Mouse (Mus musculus): ENCODE data around the gene Best1. TPM values are rescaled to one million over a fixed set of nuclear protein-coding genes. Genes with fewer than 3 reads are reported as not detected.
A peak's percentile ranks its signal among the peaks of the same experiment; 100 is the strongest.

The Best1 gene
- polyA plus RNA-seq, 1 experiment from 2014 or later: 1.2 TPM

- Histone ChIP-seq H3K9me3 (replicated peaks) (no peaks in the 10 kb centered on the region), H3K9ac (no peak overlapping the region), H3K4me2 (replicated peaks) (0 out of 2 replicates have a peak overlapping the region, but pooled peaks have one; percentile 38), H3K27ac (replicated peaks) (peak overlapping the region; percentile 96), H3K4me1 (peaks cover 24% of the 10 kb centered on the region), H3K27me3 (no peaks in the 10 kb centered on the region), H3K36me3 (no peaks in the 10 kb centered on the region), H3K4me3 (replicated peaks) (no peak overlapping the region)
- WGBS: 68% methylated on average over 1 of the region's 1 CpGs
- ATAC-seq (ENCODE audit: insufficient number of reproducible peaks, low FRiP score, low TSS enrichment, low read depth): no peak
Measured at GRCm38 (mm10) chr19:9955438-9955837, 46.0 kb downstream of the Best1 start.

GRCm38 (mm10) chr19:9954811-9955202 is 46.6 kb downstream of the Best1 start:
- no peaks in the 10 kb centered on the region for H3K36me3 ChIP-seq
- peaks cover 24% of the 10 kb centered on the region for H3K4me1 ChIP-seq
- 24% methylated on average over 5 of the region's 5 CpGs for WGBS
- peak overlapping the region; percentile 38 for H3K4me2 ChIP-seq (replicated peaks)
- H3K27ac ChIP-seq (replicated peaks): peak overlapping the region; percentile 96
- 0 out of 2 replicates have a peak overlapping the region, but pooled peaks have one; percentile 12 for H3K9ac ChIP-seq
- H3K9me3 ChIP-seq (replicated peaks): no peaks in the 10 kb centered on the region
- no peaks in the 10 kb centered on the region for H3K27me3 ChIP-seq
- peak overlapping the region; percentile 19 for H3K4me3 ChIP-seq (replicated peaks)
- peak; percentile 52; the same call in 1 of the 2 replicates for ATAC-seq (ENCODE audit: insufficient number of reproducible peaks, low FRiP score, low TSS enrichment, low read depth)

GRCm38 (mm10) chr19:9954055-9954810 is 47.2 kb downstream of the Best1 start:
- H3K4me1 ChIP-seq: peaks cover 24% of the 10 kb centered on the region
- no peaks in the 10 kb centered on the region for H3K36me3 ChIP-seq
- peak overlapping the region; percentile 19 for H3K4me3 ChIP-seq (replicated peaks)
- H3K27me3 ChIP-seq: no peaks in the 10 kb centered on the region
- H3K27ac ChIP-seq (replicated peaks): peak overlapping the region; percentile 96
- 13% methylated on average over 7 of the region's 7 CpGs for WGBS
- peak overlapping the region; percentile 38 for H3K4me2 ChIP-seq (replicated peaks)
- H3K9ac ChIP-seq: no peak overlapping the region
- no peaks in the 10 kb centered on the region for H3K9me3 ChIP-seq (replicated peaks)
- ATAC-seq (ENCODE audit: insufficient number of reproducible peaks, low FRiP score, low TSS enrichment, low read depth): peak; percentile 90

GRCm38 (mm10) chr19:9952912-9953311 is 48.5 kb downstream of the Best1 start:
- H3K4me2 ChIP-seq (replicated peaks): no peak overlapping the region
- H3K27ac ChIP-seq (replicated peaks): no peak overlapping the region
- H3K9ac ChIP-seq: no peak overlapping the region
- H3K4me1 ChIP-seq: peaks cover 24% of the 10 kb centered on the region
- no peaks in the 10 kb centered on the region for H3K9me3 ChIP-seq (replicated peaks)
- no peak overlapping the region for H3K4me3 ChIP-seq (replicated peaks)
- no peaks in the 10 kb centered on the region for H3K27me3 ChIP-seq
- 82% methylated on average over 3 of the region's 3 CpGs for WGBS
- H3K36me3 ChIP-seq: no peaks in the 10 kb centered on the region
- no peak for ATAC-seq (ENCODE audit: insufficient number of reproducible peaks, low FRiP score, low TSS enrichment, low read depth)

GRCm38 (mm10) chr19:9952390-9952789 is 49.0 kb downstream of the Best1 start:
- no peaks in the 10 kb centered on the region for H3K36me3 ChIP-seq
- ATAC-seq (ENCODE audit: insufficient number of reproducible peaks, low FRiP score, low TSS enrichment, low read depth): no peak

GRCm38 (mm10) chr19:9946986-9947385 is 54.4 kb downstream of the Best1 start:
- ATAC-seq (ENCODE audit: insufficient number of reproducible peaks, low FRiP score, low TSS enrichment, low read depth): no peak
- WGBS: 53% methylated on average over 3 of the region's 3 CpGs

More at GRCm38 (mm10) chr19:9952390-9952789, 49.0 kb downstream of the Best1 start:
- Histone ChIP-seq H3K4me2 (replicated peaks) (no peak overlapping the region), H3K4me1 (peaks cover 24% of the 10 kb centered on the region), H3K4me3 (replicated peaks) (no peak overlapping the region), H3K27me3 (no peaks in the 10 kb centered on the region), H3K27ac (replicated peaks) (no peak overlapping the region), H3K9me3 (replicated peaks) (no peaks in the 10 kb centered on the region), H3K9ac (no peak overlapping the region)
- WGBS: 80% methylated on average over 3 of the region's 3 CpGs

GRCm38 (mm10) chr19:9945800-9946564 is 55.5 kb downstream of the Best1 start:
- no peak overlapping the region for H3K4me3 ChIP-seq (replicated peaks)
- no peaks in the 10 kb centered on the region for H3K36me3 ChIP-seq
- H3K9ac ChIP-seq: no peak overlapping the region
- no peak overlapping the region for H3K4me2 ChIP-seq (replicated peaks)
- H3K4me1 ChIP-seq: peaks cover 13% of the 10 kb centered on the region; the same call in 1 of the 2 replicates
- no peaks in the 10 kb centered on the region for H3K27me3 ChIP-seq
- no peaks in the 10 kb centered on the region for H3K9me3 ChIP-seq (replicated peaks)
- WGBS: 86% methylated on average over 8 of the region's 8 CpGs
- no peak for ATAC-seq (ENCODE audit: insufficient number of reproducible peaks, low FRiP score, low TSS enrichment, low read depth)
- no peak overlapping the region for H3K27ac ChIP-seq (replicated peaks)

More at GRCm38 (mm10) chr19:9946986-9947385, 54.4 kb downstream of the Best1 start:
- H3K36me3 ChIP-seq: no peaks in the 10 kb centered on the region
- no peaks in the 10 kb centered on the region for H3K9me3 ChIP-seq (replicated peaks)
- H3K4me1 ChIP-seq: peaks cover 13% of the 10 kb centered on the region; the same call in 1 of the 2 replicates
- no peak overlapping the region for H3K4me2 ChIP-seq (replicated peaks)
- no peak overlapping the region for H3K27ac ChIP-seq (replicated peaks)
- no peaks in the 10 kb centered on the region for H3K27me3 ChIP-seq
- no peak overlapping the region for H3K9ac ChIP-seq
- no peak overlapping the region for H3K4me3 ChIP-seq (replicated peaks)

- no peaks in the 10 kb centered on the region for H3K27me3 ChIP-seq
- no peak overlapping the region for H3K4me2 ChIP-seq (replicated peaks)
- no peak; the same call in 1 of the 2 replicates for ATAC-seq (ENCODE audit: insufficient number of reproducible peaks, low FRiP score, low TSS enrichment, low read depth)
- H3K27ac ChIP-seq (replicated peaks): no peak overlapping the region
- no peak overlapping the region for H3K9ac ChIP-seq
- no peak overlapping the region for H3K4me3 ChIP-seq (replicated peaks)
- 49% methylated on average over 10 of the region's 10 CpGs for WGBS
- no peaks in the 10 kb centered on the region for H3K9me3 ChIP-seq (replicated peaks)
- H3K4me1 ChIP-seq: peaks cover 18% of the 10 kb centered on the region; the same call in 1 of the 2 replicates
- H3K36me3 ChIP-seq: no peaks in the 10 kb centered on the region
Measured at GRCm38 (mm10) chr19:9942539-9943533, 58.6 kb downstream of the Best1 start.

GRCm38 (mm10) chr19:9941809-9942208 is 59.6 kb downstream of the Best1 start:
- no peaks in the 10 kb centered on the region for H3K36me3 ChIP-seq
- H3K9me3 ChIP-seq (replicated peaks): no peaks in the 10 kb centered on the region
- no peaks in the 10 kb centered on the region for H3K27me3 ChIP-seq
- H3K4me3 ChIP-seq (replicated peaks): no peak overlapping the region
- H3K9ac ChIP-seq: no peak overlapping the region
- WGBS: 24% methylated on average over 1 of the region's 1 CpGs
- peaks cover 18% of the 10 kb centered on the region; the same call in 1 of the 2 replicates for H3K4me1 ChIP-seq
- no peak overlapping the region for H3K4me2 ChIP-seq (replicated peaks)
- ATAC-seq (ENCODE audit: insufficient number of reproducible peaks, low FRiP score, low TSS enrichment, low read depth): no peak
- no peak overlapping the region for H3K27ac ChIP-seq (replicated peaks)

- Histone ChIP-seq H3K4me2 (replicated peaks) (no peak overlapping the region), H3K27ac (replicated peaks) (no peak overlapping the region), H3K4me3 (replicated peaks) (no peak overlapping the region), H3K4me1 (peaks cover 18% of the 10 kb centered on the region; the same call in 1 of the 2 replicates), H3K9me3 (replicated peaks) (no peaks in the 10 kb centered on the region), H3K27me3 (no peaks in the 10 kb centered on the region), H3K36me3 (no peaks in the 10 kb centered on the region), H3K9ac (no peak overlapping the region)
- no peak for ATAC-seq (ENCODE audit: insufficient number of reproducible peaks, low FRiP score, low TSS enrichment, low read depth)
- 39% methylated on average over 4 of the region's 4 CpGs for WGBS
Measured at GRCm38 (mm10) chr19:9940903-9941302, 60.5 kb downstream of the Best1 start.
